Mouse (Mus musculus) embryonic facial prominence, embryonic 15.5 days (tissue): ENCODE measurements around the gene Esr1. TPM values are rescaled to one million over a fixed set of nuclear protein-coding genes. Genes with fewer than 3 reads are reported as not detected.

ENCODE experiments used
- ATAC-seq: fragments of 200-750 bp; cut with Nextera tagmentation; 2 replicates; pipeline ENCODE4 v1.8.0; 2017; ENCODE audit warnings: low read depth, moderate TSS enrichment; ENCODE audit not compliant: insufficient number of reproducible peaks, low FRiP score, low TSS enrichment
- H3K27ac ChIP-seq: fragments of 300-500 bp; sonication (generic); replicated peaks from 2 replicates; pipeline ENCODE4 v1.5.1; 2015; ENCODE audit warnings: mild to moderate bottlenecking, inconsistent platforms
- H3K27me3 ChIP-seq: fragments of 300-500 bp; sonication (generic); 2 replicates; pipeline ENCODE4 v1.6.1; 2015; ENCODE audit warnings: inconsistent platforms
- H3K36me3 ChIP-seq: fragments of 300-500 bp; sonication (generic); 2 replicates; pipeline ENCODE4 v1.6.1; 2015; ENCODE audit warnings: mild to moderate bottlenecking, inconsistent platforms
- H3K4me1 ChIP-seq: fragments of 300-500 bp; sonication (generic); 2 replicates; pipeline ENCODE4 v1.6.1; 2015; ENCODE audit warnings: inconsistent platforms
- H3K4me2 ChIP-seq: fragments of 300-500 bp; sonication (generic); replicated peaks from 2 replicates; pipeline ENCODE4 v1.6.1; 2015; ENCODE audit warnings: mild to moderate bottlenecking, inconsistent platforms
- H3K4me3 ChIP-seq: fragments of 300-500 bp; sonication (generic); replicated peaks from 2 replicates; pipeline ENCODE4 v1.5.1; 2015; ENCODE audit warnings: mild to moderate bottlenecking, inconsistent platforms
- H3K9ac ChIP-seq: fragments of 300-500 bp; sonication (generic); 2 replicates; pipeline ENCODE4 v1.6.1; 2015; ENCODE audit warnings: inconsistent platforms
- H3K9me3 ChIP-seq: fragments of 300-500 bp; sonication (generic); replicated peaks from 2 replicates; pipeline ENCODE4 v1.6.1; 2016; ENCODE audit warnings: inconsistent platforms
- WGBS: fragments of 180-500 bp; shearing (Covaris S2); methylation state at CpG from one replicate; pipeline ENCODE4 v1.1.7; 2015; 5-methylcytosine and 5-hydroxymethylcytosine counted together
- polyA plus RNA-seq: library from polyadenylated mRNA; unstranded; fragments of >200 nt; fragmentation: Nextera tagmentation; extraction: Ambion mirVana; gene quantifications from 2 replicates; pipeline ENCODE4 v1.2.1, GENCODE M21; 2015

Gene Esr1
- polyA plus RNA-seq, result 0.29 and 0.37 TPM in 2 replicates

GRCm38 (mm10) chr10:4611386-4612155, at the start of gene Esr1:
Gene Esr1 (plus strand): TSS chr10:4611593.
- H3K4me1 ChIP-seq, result no peaks in the 10 kb centered on the region
- no peaks in the 10 kb centered on the region for H3K27me3 ChIP-seq
- ATAC-seq, result no peak
- peak within 1 kb of the TSS; percentile 49 for H3K4me2 ChIP-seq
- peak within 1 kb of the TSS; percentile 28 for H3K4me3 ChIP-seq
- H3K9me3 ChIP-seq, result no peaks in the 10 kb centered on the region
- no peak within 1 kb of the TSS for H3K9ac ChIP-seq
- 26% methylated on average over 13 of the region's 13 CpGs for WGBS
- no peaks in the 10 kb centered on the region for H3K36me3 ChIP-seq
- no peak within 1 kb of the TSS for H3K27ac ChIP-seq

GRCm38 (mm10) chr10:4565148-4565547, 46.2 kb upstream of the Esr1 start:
- no peak overlapping the region for H3K4me3 ChIP-seq
- H3K9me3 ChIP-seq, result no peaks in the 10 kb centered on the region
- no peak overlapping the region for H3K4me2 ChIP-seq
- no peaks in the 10 kb centered on the region for H3K36me3 ChIP-seq
- H3K27ac ChIP-seq, result no peak overlapping the region
- H3K9ac ChIP-seq, result no peak overlapping the region
- ATAC-seq, result no peak
- H3K4me1 ChIP-seq, result no peaks in the 10 kb centered on the region
- WGBS, result 95% methylated on average over 1 of the region's 1 CpGs
- H3K27me3 ChIP-seq, result no peaks in the 10 kb centered on the region

GRCm38 (mm10) chr10:4570778-4571177, 40.6 kb upstream of the Esr1 start:
- WGBS, result 87% methylated on average over 4 of the region's 4 CpGs
- no peak for ATAC-seq
- no peak overlapping the region for H3K27ac ChIP-seq
- no peaks in the 10 kb centered on the region for H3K27me3 ChIP-seq
- no peaks in the 10 kb centered on the region for H3K4me1 ChIP-seq
- no peak overlapping the region for H3K4me2 ChIP-seq
- H3K9ac ChIP-seq, result no peak overlapping the region
- no peaks in the 10 kb centered on the region for H3K9me3 ChIP-seq
- H3K4me3 ChIP-seq, result no peak overlapping the region
- H3K36me3 ChIP-seq, result no peaks in the 10 kb centered on the region

GRCm38 (mm10) chr10:4571304-4571703, 40.1 kb upstream of the Esr1 start:
- no peaks in the 10 kb centered on the region for H3K4me1 ChIP-seq
- no peak overlapping the region for H3K27ac ChIP-seq
- no peak overlapping the region for H3K4me2 ChIP-seq
- no peak for ATAC-seq
- WGBS, result 72% methylated on average over 4 of the region's 4 CpGs
- no peak overlapping the region for H3K4me3 ChIP-seq
- H3K9me3 ChIP-seq, result no peaks in the 10 kb centered on the region
- no peaks in the 10 kb centered on the region for H3K27me3 ChIP-seq
- H3K36me3 ChIP-seq, result no peaks in the 10 kb centered on the region
- no peak overlapping the region for H3K9ac ChIP-seq

GRCm38 (mm10) chr10:4581905-4582304, 29.5 kb upstream of the Esr1 start:
- H3K27me3 ChIP-seq, result no peaks in the 10 kb centered on the region
- ATAC-seq, result no peak
- H3K27ac ChIP-seq, result no peak overlapping the region
- 78% methylated on average over 5 of the region's 5 CpGs for WGBS
- no peaks in the 10 kb centered on the region for H3K9me3 ChIP-seq
- H3K4me2 ChIP-seq, result no peak overlapping the region
- H3K4me1 ChIP-seq, result no peaks in the 10 kb centered on the region
- no peaks in the 10 kb centered on the region for H3K36me3 ChIP-seq
- no peak overlapping the region for H3K9ac ChIP-seq
- no peak overlapping the region for H3K4me3 ChIP-seq

- no peaks in the 10 kb centered on the region for H3K4me1 ChIP-seq
- H3K4me3 ChIP-seq, result no peak overlapping the region
- H3K27ac ChIP-seq, result no peak overlapping the region
- no peaks in the 10 kb centered on the region for H3K9me3 ChIP-seq
- ATAC-seq, result no peak
- H3K36me3 ChIP-seq, result no peaks in the 10 kb centered on the region
- no peaks in the 10 kb centered on the region for H3K27me3 ChIP-seq
- no peak overlapping the region for H3K4me2 ChIP-seq
- 84% methylated on average over 6 of the region's 6 CpGs for WGBS
- H3K9ac ChIP-seq, result no peak overlapping the region
These were observed 24.7 kb upstream of the Esr1 start for GRCm38 (mm10) chr10:4586691-4587090.

- Histone ChIP-seq H3K4me1 (no peaks in the 10 kb centered on the region), H3K36me3 (no peaks in the 10 kb centered on the region), H3K9me3 (no peaks in the 10 kb centered on the region), H3K9ac (no peak overlapping the region), H3K27ac (no peak overlapping the region), H3K4me3 (no peak overlapping the region), H3K4me2 (no peak overlapping the region), H3K27me3 (no peaks in the 10 kb centered on the region)
- ATAC-seq, result no peak
- 72% methylated on average over 4 of the region's 4 CpGs for WGBS
These were observed 21.8 kb upstream of the Esr1 start for GRCm38 (mm10) chr10:4589576-4589975.

GRCm38 (mm10) chr10:4590956-4591355, 20.4 kb upstream of the Esr1 start:
- Histone ChIP-seq H3K4me2 (no peak overlapping the region), H3K4me3 (no peak overlapping the region), H3K9me3 (no peaks in the 10 kb centered on the region), H3K9ac (no peak overlapping the region), H3K27ac (no peak overlapping the region), H3K27me3 (no peaks in the 10 kb centered on the region), H3K36me3 (no peaks in the 10 kb centered on the region), H3K4me1 (no peaks in the 10 kb centered on the region)
- 70% methylated on average over 8 of the region's 8 CpGs for WGBS
- no peak for ATAC-seq

GRCm38 (mm10) chr10:4593828-4594227, 17.6 kb upstream of the Esr1 start:
- Histone ChIP-seq H3K4me1 (no peaks in the 10 kb centered on the region), H3K9ac (no peak overlapping the region), H3K9me3 (no peaks in the 10 kb centered on the region), H3K27me3 (no peaks in the 10 kb centered on the region), H3K4me2 (no peak overlapping the region), H3K4me3 (no peak overlapping the region), H3K27ac (no peak overlapping the region), H3K36me3 (no peaks in the 10 kb centered on the region)
- 70% methylated on average over 4 of the region's 4 CpGs for WGBS
- no peak for ATAC-seq

GRCm38 (mm10) chr10:4597211-4597610, 14.2 kb upstream of the Esr1 start:
- ATAC-seq, result no peak
- H3K9ac ChIP-seq, result no peak overlapping the region
- no peaks in the 10 kb centered on the region for H3K9me3 ChIP-seq
- 71% methylated on average over 4 of the region's 4 CpGs for WGBS
- H3K4me1 ChIP-seq, result no peaks in the 10 kb centered on the region
- no peak overlapping the region for H3K27ac ChIP-seq
- H3K4me2 ChIP-seq, result no peak overlapping the region
- H3K4me3 ChIP-seq, result no peak overlapping the region
- no peaks in the 10 kb centered on the region for H3K36me3 ChIP-seq
- no peaks in the 10 kb centered on the region for H3K27me3 ChIP-seq

- no peaks in the 10 kb centered on the region for H3K4me1 ChIP-seq
- no peak overlapping the region for H3K27ac ChIP-seq
- no peak for ATAC-seq
- no peak overlapping the region for H3K4me2 ChIP-seq
- no peak overlapping the region for H3K9ac ChIP-seq
- no peaks in the 10 kb centered on the region for H3K36me3 ChIP-seq
- no peaks in the 10 kb centered on the region for H3K27me3 ChIP-seq
- 60% methylated on average over 10 of the region's 10 CpGs for WGBS
- H3K9me3 ChIP-seq, result no peaks in the 10 kb centered on the region
- no peak overlapping the region for H3K4me3 ChIP-seq
These were observed 13.1 kb upstream of the Esr1 start for GRCm38 (mm10) chr10:4598244-4598842.

GRCm38 (mm10) chr10:4598916-4599315, 12.5 kb upstream of the Esr1 start:
- no peak overlapping the region for H3K4me2 ChIP-seq
- H3K9ac ChIP-seq, result no peak overlapping the region
- ATAC-seq, result no peak; the same call in 1 of the 2 replicates
- no peak overlapping the region for H3K4me3 ChIP-seq
- H3K4me1 ChIP-seq, result no peaks in the 10 kb centered on the region
- H3K36me3 ChIP-seq, result no peaks in the 10 kb centered on the region
- no peaks in the 10 kb centered on the region for H3K27me3 ChIP-seq
- H3K9me3 ChIP-seq, result no peaks in the 10 kb centered on the region
- 69% methylated on average over 12 of the region's 12 CpGs for WGBS
- H3K27ac ChIP-seq, result no peak overlapping the region
